Mouse (Mus musculus) G1E-ER4 (cell line): ENCODE measurements around the gene Vmn2r120. TPM values are rescaled to one million over a fixed set of nuclear protein-coding genes. Genes with fewer than 3 reads are reported as not detected.

Experiments
- GATA1 ChIP-seq: IDR thresholded peaks from one replicate; pipeline ENCODE4 v1.8.0; 2012; ENCODE audit warnings: low read length, inconsistent platforms
- polyA plus RNA-seq: library from polyadenylated mRNA; stranded (reverse); fragments of >175 nt; gene quantifications from 2 replicates; pipeline ENCODE4 v1.2.3, GENCODE M21; 2012

Gene Vmn2r120
- polyA plus RNA-seq: not detected in 2 replicates

DNA sequence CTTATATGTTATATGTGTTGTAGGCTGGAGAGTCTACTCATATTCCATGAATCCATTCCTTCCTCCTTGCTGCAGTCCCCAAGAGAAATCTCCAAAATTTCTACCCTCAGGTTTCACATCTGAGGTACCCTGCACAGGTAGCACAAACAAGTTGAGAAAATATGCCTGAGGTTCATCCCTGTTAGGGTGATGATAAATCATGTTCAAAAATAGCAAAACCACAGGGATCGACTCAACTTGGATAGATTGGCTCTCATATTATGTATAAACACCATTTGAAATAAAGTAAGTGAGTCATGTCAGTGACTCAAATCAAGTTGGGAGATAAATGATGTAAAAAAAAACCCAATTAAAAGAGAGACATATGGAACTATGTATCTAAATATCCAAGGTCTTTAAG, at the start of gene Vmn2r120:
TSS of gene Vmn2r120 (minus strand) at position 101 of the 400 bp plus-strand sequence.
- TF ChIP-seq GATA1: no peak

DNA sequence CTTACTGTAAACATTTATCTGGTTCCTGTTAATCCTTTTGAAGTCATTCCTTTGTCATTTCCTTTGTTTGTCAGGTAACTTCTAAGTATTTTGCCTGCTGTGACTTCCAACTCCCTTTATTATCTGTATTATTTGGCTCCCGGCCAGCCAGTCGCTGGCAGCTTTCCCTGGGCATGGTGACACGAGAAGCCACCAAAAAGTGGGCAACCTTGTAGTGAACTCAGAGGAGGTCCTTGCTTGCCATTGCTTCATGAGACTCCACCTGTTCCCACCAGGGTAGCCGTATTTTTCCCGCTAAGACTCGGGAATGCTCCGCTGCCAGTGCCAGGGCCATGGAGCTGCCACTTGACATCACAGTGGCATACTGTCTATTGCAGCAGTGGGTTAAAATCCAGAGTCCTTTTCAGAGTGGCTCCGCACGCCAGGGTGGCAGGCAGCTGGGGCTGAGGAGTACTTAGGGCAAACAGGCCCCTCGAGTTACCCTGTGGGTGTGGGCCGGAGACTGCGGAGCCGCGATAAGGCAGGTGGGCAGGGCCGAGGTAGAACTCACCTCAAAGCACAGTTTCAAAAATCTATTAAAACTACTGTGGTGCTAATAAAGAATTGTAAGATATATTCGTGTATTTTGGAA, 28.9 kb upstream of the Vmn2r120 start:
- no peak for TF ChIP-seq GATA1

Other genes starting within 250 kb of the Vmn2r120 start
- gene Adgre1, start 186.8 kb downstream of the Vmn2r120 start, polyA plus RNA-seq: not detected in 2 replicates
- gene Gm21834, start 196.7 kb upstream of the Vmn2r120 start, polyA plus RNA-seq: not detected in 2 replicates
- gene Cntnap5c, start 224.1 kb upstream of the Vmn2r120 start, polyA plus RNA-seq: not detected in 2 replicates